Mouse (Mus musculus): ENCODE measurements around the gene Ctu1. TPM values are rescaled to one million over a fixed set of nuclear protein-coding genes. Genes with fewer than 3 reads are reported as not detected.
A peak's percentile ranks its signal among the peaks of the same experiment; 100 is the strongest.
"Not testable (repeated sequence)": the region's sequence is repeated elsewhere in the genome, so short reads cannot be mapped to it uniquely, and the experiment has no call there.

Ctu1 gene
- polyA plus RNA-seq, 1 experiment from 2014 or later, result 18.1 TPM

DNA sequence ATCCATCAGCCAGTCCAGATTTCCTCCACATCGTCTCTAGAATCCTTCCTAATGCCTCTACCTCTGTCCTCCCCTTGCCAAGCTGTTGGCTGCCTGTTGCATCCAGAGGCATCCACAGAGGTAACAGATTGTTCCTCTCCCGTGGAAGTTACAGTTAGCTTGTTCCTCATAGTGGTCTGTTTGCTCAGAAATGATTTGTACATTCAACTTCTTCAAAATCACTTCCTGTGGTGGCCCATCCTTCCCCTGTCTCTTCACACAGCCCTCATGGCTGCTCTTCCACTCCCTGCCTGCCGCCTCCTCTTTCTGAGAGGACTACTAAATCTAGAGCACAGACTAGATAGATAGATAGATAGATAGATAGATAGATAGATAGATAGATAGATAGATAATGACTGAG is 17.3 kb upstream of the Ctu1 start:
- Histone ChIP-seq H3K4me3 (no peak overlapping the region), H3K36me3 (replicated peaks) (no peaks in the 10 kb centered on the region), H3K4me1 (no peaks in the 10 kb centered on the region), H3K9me3 (peaks cover 8% of the 10 kb centered on the region; the same call in 1 of the 2 replicates), H3K27ac (replicated peaks) (no peak overlapping the region), H3K27me3 (replicated peaks; ENCODE audit: low read depth, poor library complexity, severe bottlenecking) (no peaks in the 10 kb centered on the region)
- no peak for DNase-seq (ENCODE audit: low spot score)
- WGBS, result 83% methylated on average over 3 of the region's 3 CpGs

DNA sequence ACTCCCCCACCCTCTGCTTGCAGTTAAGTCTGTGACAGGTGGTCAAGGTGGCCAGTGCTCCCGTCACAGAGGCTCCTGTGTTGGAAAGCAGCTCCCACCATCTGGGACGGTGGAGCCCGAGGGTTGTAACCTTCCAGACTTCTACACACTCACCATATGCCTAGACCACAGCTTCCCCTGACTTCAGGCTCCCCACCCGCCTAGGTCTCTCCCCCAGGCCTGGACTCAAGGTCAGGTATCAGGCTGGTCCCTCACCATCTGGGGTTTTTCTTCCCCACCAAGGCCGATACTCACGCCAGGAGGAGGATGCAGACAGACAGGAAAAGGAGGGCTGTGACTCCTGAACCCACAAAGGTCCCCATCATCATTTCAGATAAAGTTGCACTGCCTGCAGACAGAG is 15.6 kb upstream of the Ctu1 start:
- Histone ChIP-seq H3K4me1 (no peaks in the 10 kb centered on the region), H3K27me3 (replicated peaks; ENCODE audit: low read depth, poor library complexity, severe bottlenecking) (no peaks in the 10 kb centered on the region), H3K9me3 (peaks cover 5% of the 10 kb centered on the region; the same call in 1 of the 2 replicates), H3K36me3 (replicated peaks) (no peaks in the 10 kb centered on the region), H3K4me3 (no peak overlapping the region), H3K27ac (replicated peaks) (no peak overlapping the region)
- no peak for DNase-seq (ENCODE audit: low spot score)
- WGBS, result 68% methylated on average over 6 of the region's 6 CpGs

DNA sequence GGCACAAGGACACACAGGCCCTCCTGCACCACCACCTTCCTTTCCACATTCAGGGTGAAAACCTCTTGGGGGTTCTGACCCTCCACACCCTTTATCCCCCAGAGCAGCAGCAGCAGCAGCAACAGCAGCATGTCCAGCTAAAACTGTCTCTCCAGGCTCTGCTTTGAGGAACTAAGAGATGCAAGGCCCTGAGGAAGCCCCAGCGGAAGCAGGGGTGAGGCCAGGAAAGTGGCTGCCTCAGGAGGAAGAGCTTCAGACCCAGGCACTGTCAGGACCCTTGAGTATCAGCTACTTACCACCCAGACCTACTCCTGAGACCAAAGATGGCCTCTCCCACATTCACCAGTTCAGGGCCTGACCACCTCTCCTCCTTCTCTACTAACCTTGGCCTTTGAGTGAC is 11.8 kb upstream of the Ctu1 start, which contains the start of gene Siglece:
Gene Siglece (minus strand): TSS at position 160 of the 400 bp plus-strand sequence.
- H3K36me3 ChIP-seq (replicated peaks), result no peaks in the 10 kb centered on the region
- no peak for DNase-seq (ENCODE audit: low spot score)
- H3K9me3 ChIP-seq, result no peaks in the 10 kb centered on the region
- WGBS, result 91% methylated on average over 1 of the region's 1 CpGs
- no peak within 1 kb of the TSS for H3K27ac ChIP-seq (replicated peaks)
- no peaks in the 10 kb centered on the region for H3K27me3 ChIP-seq (replicated peaks; ENCODE audit: low read depth, poor library complexity, severe bottlenecking)
- H3K4me3 ChIP-seq, result no peak within 1 kb of the TSS
- no peaks in the 10 kb centered on the region for H3K4me1 ChIP-seq

DNA sequence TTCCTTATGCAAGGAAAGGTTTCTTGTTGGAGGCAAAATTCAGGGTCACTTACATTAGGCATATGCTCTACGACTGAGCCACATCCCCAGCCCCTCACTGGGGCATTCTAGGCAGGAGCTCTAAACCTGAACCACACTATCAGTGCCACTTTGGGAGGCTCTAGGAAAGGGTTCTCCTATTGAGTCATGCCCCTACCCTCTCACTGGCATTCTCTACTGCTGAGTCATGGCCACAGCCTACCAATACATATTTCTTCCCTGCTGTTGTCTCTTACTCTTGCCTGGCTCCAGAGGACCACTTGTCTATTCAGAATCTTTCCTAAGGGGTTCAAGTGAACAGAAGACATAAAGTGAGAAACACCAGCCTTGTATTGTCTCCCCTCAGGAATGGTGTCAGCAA is 9.0 kb upstream of the Ctu1 start:
- Histone ChIP-seq H3K27ac (replicated peaks) (no peak overlapping the region), H3K27me3 (replicated peaks; ENCODE audit: low read depth, poor library complexity, severe bottlenecking) (no peaks in the 10 kb centered on the region), H3K36me3 (replicated peaks) (no peaks in the 10 kb centered on the region), H3K9me3 (no peaks in the 10 kb centered on the region), H3K4me3 (no peak overlapping the region), H3K4me1 (no peaks in the 10 kb centered on the region)
- no peak for DNase-seq (ENCODE audit: low spot score)
- WGBS, result 93% methylated on average over 1 of the region's 1 CpGs

DNA sequence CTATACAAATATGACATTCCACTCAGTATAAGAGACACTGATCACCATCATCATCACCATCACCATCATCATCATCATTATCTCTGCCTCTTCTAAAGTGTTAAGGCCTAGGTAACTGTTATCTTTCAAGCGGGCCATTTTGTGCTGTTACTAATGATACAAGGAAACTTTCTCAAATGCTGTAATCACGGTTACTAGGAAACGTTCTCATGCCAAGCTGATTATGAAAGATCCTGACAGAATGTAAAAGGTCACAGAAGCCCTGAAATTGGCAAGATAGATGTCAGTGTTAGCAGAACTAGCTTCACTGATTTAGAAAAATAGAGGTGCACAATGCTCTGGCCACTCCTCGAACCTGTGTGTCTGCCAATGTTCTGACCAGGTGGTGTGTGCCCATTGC is 4.6 kb upstream of the Ctu1 start:
- not testable (repeated sequence) for H3K27me3 ChIP-seq (replicated peaks; ENCODE audit: low read depth, poor library complexity, severe bottlenecking); DNase-seq (ENCODE audit: low spot score); H3K27ac ChIP-seq (replicated peaks); H3K4me1 ChIP-seq; H3K36me3 ChIP-seq (replicated peaks); H3K4me3 ChIP-seq; H3K9me3 ChIP-seq
- 90% methylated on average over 4 of the region's 4 CpGs for WGBS

DNA sequence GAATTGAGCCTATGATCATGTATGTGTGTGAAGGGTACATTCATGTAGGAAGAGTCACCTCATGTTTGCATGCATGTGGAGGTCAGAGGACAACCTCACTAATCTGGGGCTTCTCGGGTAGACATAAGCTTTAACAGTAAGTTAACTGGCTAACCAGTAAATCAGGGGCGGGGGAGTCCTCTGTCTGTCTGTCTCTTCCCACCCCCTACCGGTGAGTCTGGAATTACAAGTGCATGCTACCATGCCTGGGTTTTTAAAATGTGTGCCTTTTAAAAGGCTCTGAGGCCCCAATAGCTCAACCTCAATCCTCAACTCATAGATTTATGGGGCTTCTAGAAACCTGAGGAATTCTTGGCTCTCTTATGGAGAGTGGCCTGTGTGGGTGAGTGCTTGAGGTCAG is 3.2 kb upstream of the Ctu1 start:
- peak; percentile 38 for DNase-seq (ENCODE audit: low spot score)
- H3K36me3 ChIP-seq (replicated peaks), result no peaks in the 10 kb centered on the region
- WGBS, result 21% methylated on average over 3 of the region's 3 CpGs

DNA sequence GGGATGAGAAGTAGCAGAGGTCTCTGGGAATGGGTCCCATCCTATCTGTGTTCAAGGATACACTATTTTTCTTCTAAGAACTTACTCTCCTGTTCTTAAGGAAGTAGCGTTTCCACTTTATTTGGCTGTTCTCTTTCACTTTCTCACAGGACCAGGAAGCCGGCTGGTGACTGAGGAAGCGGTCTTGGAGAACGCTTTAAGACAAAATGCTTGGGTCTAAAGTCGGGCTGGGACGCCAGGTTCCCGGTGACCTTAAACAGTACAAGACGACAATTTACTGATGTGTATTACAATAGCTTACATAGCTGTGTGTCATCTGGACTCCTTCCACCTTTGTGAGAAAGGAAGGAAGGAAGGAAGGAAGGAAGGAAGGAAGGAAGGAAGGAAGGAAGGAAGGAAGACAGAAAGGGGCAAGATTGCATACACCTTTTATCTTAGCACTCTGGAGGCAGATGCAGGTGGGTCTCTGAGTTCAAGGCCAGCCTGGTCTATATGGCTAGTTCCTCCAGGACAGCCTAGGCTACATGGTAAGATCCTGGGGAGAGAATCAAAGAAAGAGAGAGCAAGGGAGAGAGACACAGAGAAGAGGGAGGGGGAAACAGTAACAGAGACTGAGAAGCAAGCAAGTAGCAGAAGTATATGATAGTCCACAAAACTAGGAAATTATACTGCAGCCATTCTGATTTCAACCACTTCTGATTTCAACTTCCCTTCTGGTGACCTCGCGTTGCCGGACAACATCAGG is 580 bp upstream of the Ctu1 start:
- peak overlapping the region; percentile 77 for H3K4me3 ChIP-seq
- H3K36me3 ChIP-seq (replicated peaks), result peaks cover 24% of the 10 kb centered on the region
- H3K9me3 ChIP-seq, result peaks cover 7% of the 10 kb centered on the region; the same call in 1 of the 2 replicates
- H3K27me3 ChIP-seq (replicated peaks; ENCODE audit: low read depth, poor library complexity, severe bottlenecking), result no peaks in the 10 kb centered on the region
- peak overlapping the region; percentile 87 for H3K27ac ChIP-seq (replicated peaks)
- no peak for DNase-seq (ENCODE audit: low spot score)
- H3K4me1 ChIP-seq, result peaks cover 13% of the 10 kb centered on the region
- WGBS, result 69% methylated on average over 11 of the region's 11 CpGs

More for the DNA sequence above, 3.2 kb upstream of the Ctu1 start:
- Histone ChIP-seq H3K4me1 (peaks cover 13% of the 10 kb centered on the region), H3K4me3 (no peak overlapping the region), H3K9me3 (no peaks in the 10 kb centered on the region), H3K27ac (replicated peaks) (no peak overlapping the region), H3K27me3 (replicated peaks; ENCODE audit: low read depth, poor library complexity, severe bottlenecking) (no peaks in the 10 kb centered on the region)

DNA sequence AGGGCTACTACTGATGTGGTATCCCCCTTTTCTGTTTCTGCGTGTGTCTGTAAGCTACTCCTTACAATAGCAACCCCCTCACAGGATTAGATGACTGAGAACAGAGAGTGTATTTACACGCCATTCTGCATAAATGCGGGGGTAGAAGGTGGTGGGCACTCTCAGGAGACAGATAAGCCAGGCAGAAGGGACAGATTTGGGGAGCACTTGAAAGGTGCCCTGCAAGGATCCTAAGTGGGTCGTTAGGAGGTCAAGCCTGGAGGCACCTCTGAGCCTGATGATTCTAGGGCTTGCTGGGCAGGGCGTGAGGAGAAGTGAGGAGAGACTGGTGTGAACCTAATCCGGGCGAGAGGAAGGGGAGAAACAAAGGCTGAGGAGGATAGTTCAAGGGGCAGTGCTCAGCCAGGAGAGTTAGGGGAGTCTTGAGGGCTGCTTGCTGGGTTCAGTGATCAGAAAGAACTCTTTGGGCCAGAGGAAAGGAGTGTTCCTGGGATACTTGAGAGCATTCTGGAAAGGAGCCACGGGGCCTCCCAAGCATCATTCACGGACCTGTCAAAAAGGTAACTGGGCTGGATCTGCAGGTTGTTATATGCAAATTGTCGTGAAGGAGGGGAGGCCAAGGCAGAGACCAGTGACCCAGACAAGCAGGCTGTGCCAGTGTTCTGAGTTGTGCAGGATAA is 905 bp downstream of the Ctu1 start:
- Histone ChIP-seq H3K27ac (replicated peaks) (peak overlapping the region; percentile 87), H3K27me3 (replicated peaks; ENCODE audit: low read depth, poor library complexity, severe bottlenecking) (no peaks in the 10 kb centered on the region), H3K36me3 (replicated peaks) (peaks cover 39% of the 10 kb centered on the region), H3K9me3 (peaks cover 18% of the 10 kb centered on the region; the same call in 1 of the 2 replicates), H3K4me3 (peak overlapping the region; percentile 77), H3K4me1 (peaks cover 13% of the 10 kb centered on the region)
- peak; percentile 26 for DNase-seq (ENCODE audit: low spot score)
- WGBS, result 18% methylated on average over 10 of the region's 10 CpGs

DNA sequence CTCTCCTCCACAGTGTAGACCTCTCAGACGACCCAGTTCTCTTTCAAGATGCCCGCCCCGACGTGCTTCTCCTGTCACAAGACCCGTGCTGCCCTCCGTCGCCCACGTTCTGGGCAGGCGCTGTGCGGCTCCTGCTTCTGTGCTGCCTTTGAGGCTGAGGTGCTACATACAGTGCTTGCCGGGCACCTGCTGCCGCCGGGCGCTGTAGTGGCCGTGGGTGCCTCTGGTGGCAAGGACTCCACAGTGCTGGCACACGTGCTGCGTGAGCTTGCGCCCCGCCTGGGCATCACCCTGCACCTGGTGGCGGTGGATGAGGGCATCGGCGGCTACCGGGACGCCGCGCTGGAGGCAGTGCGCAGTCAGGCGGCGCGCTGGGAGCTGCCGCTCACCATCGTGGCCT is 3.3 kb downstream of the Ctu1 start:
- H3K36me3 ChIP-seq (replicated peaks), result peaks cover 50% of the 10 kb centered on the region
- peaks cover 13% of the 10 kb centered on the region for H3K4me1 ChIP-seq
- H3K9me3 ChIP-seq, result peaks cover 21% of the 10 kb centered on the region; the same call in 1 of the 2 replicates
- no peaks in the 10 kb centered on the region for H3K27me3 ChIP-seq (replicated peaks; ENCODE audit: low read depth, poor library complexity, severe bottlenecking)
- no peak overlapping the region for H3K27ac ChIP-seq (replicated peaks)
- DNase-seq (ENCODE audit: low spot score), result no peak
- 90% methylated on average over 32 of the region's 32 CpGs for WGBS
- H3K4me3 ChIP-seq, result no peak overlapping the region

DNA sequence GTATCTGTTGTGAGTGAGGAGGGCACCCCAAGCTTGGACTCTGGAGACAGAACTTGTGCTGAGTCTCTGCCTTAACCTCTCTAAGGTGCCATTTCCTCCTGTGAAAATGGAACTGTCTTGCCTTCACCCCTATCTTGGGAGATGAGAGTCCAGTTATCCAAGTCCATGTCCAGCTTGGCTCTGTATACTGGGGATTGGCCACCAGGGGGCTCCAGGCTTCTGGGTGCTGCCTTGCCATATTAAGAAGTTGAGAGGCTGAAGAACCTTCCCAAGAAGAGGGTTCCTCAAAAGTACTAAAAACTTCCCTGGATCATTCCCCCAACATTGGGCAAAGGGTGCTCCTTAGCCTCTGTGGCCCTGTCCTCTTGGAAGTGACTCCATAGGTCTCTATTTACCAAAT is 6.7 kb downstream of the Ctu1 start:
- no peaks in the 10 kb centered on the region for H3K4me1 ChIP-seq
- peaks cover 50% of the 10 kb centered on the region for H3K36me3 ChIP-seq (replicated peaks)
- H3K27ac ChIP-seq (replicated peaks), result no peak overlapping the region
- H3K9me3 ChIP-seq, result peaks cover 21% of the 10 kb centered on the region; the same call in 1 of the 2 replicates
- H3K4me3 ChIP-seq, result no peak overlapping the region
- H3K27me3 ChIP-seq (replicated peaks; ENCODE audit: low read depth, poor library complexity, severe bottlenecking), result no peaks in the 10 kb centered on the region
- DNase-seq (ENCODE audit: low spot score), result peak; percentile 44

DNA sequence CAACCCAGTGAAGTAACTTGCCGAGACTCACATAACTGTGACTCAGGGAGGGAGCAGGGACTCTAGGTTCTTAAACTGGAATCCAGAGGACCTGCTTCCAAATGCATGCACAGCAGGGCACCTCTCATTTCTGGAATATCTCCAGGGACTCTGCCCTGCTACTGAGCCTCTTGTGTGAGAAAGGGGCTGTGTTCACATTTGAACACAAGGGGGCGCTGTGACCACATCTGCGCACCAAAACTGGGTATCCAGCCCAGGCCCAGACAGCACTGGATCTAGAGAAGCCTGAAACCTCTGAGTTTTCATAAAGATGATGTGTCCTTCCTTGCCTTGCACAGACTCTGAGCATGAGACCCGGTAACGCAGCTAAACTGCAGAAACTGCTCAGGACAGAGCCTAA is 9.1 kb downstream of the Ctu1 start:
- peaks cover 14% of the 10 kb centered on the region; the same call in 1 of the 2 replicates for H3K9me3 ChIP-seq
- 17% methylated on average over 5 of the region's 5 CpGs for WGBS

DNA sequence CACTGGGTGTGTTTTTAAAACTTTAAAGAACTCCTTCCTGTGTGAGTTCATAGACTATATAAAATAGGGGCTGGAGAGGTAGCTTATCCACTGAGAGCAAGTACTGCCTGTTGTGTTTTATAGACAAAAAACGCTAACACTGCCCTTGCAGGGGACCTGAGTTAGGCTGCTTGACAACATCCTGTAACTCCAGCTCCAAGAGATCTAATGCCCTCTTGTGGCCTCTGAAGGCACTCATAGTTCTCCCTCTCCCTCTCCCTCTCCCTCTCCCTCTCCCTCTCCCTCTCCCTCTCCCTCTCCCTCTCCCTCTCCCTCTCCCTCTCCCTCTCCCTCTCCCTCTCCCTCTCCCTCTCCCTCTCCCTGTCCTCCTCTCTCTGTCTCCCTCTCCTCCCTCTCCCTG is 10.7 kb downstream of the Ctu1 start:
- not testable (repeated sequence) for H3K4me1 ChIP-seq; H3K4me3 ChIP-seq; H3K9me3 ChIP-seq; H3K27ac ChIP-seq (replicated peaks); H3K27me3 ChIP-seq (replicated peaks; ENCODE audit: low read depth, poor library complexity, severe bottlenecking); DNase-seq (ENCODE audit: low spot score)
- WGBS, result 14% methylated on average over 1 of the region's 1 CpGs
- peaks cover 13% of the 10 kb centered on the region for H3K36me3 ChIP-seq (replicated peaks)

More for the DNA sequence above, 9.1 kb downstream of the Ctu1 start:
- DNase-seq (ENCODE audit: low spot score), result peak; percentile 73
- Histone ChIP-seq H3K27ac (replicated peaks) (no peak overlapping the region), H3K27me3 (replicated peaks; ENCODE audit: low read depth, poor library complexity, severe bottlenecking) (no peaks in the 10 kb centered on the region), H3K4me1 (no peaks in the 10 kb centered on the region), H3K4me3 (no peak overlapping the region), H3K36me3 (replicated peaks) (peaks cover 28% of the 10 kb centered on the region)

DNA sequence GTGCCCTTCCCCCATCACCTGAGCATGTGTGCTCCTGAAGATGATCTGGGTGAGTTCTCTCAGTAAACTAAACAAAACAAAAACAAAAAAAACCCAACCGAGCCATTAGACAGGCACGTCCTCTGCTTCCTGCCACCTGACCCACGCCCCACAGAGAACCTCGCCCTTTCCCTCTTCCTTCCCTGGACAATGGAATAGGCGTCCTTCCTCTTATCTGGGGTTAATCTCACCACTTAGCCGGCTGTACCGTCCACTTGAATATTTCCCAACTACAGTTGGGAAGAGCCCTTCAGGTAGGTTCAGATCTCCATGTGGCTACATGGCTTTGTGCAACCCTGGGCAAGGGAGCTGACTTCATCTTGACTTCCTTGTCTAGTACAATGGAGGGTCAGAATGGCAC is 13.3 kb downstream of the Ctu1 start:
- DNase-seq (ENCODE audit: low spot score), result no peak
- WGBS, result 69% methylated on average over 7 of the region's 7 CpGs
- no peaks in the 10 kb centered on the region for H3K9me3 ChIP-seq

More for the DNA sequence above, 13.3 kb downstream of the Ctu1 start:
- Histone ChIP-seq H3K4me1 (no peaks in the 10 kb centered on the region), H3K27me3 (replicated peaks; ENCODE audit: low read depth, poor library complexity, severe bottlenecking) (no peaks in the 10 kb centered on the region), H3K27ac (replicated peaks) (no peak overlapping the region), H3K36me3 (replicated peaks) (no peaks in the 10 kb centered on the region), H3K4me3 (no peak overlapping the region)

All from embryonic facial prominence, embryonic 10.5 days (tissue).